Mouse (Mus musculus): Measurements from ENCODE around the gene Larp1. TPM values are rescaled to one million over a fixed set of nuclear protein-coding genes. Genes with fewer than 3 reads are reported as not detected.
"Not testable (repeated sequence)": the region's sequence is repeated elsewhere in the genome, so short reads cannot be mapped to it uniquely, and the experiment has no call there.

The Larp1 gene
- total and polyA plus RNA-seq, 3 experiments = 73.9 to 2,325 (median 201) TPM

DNA sequence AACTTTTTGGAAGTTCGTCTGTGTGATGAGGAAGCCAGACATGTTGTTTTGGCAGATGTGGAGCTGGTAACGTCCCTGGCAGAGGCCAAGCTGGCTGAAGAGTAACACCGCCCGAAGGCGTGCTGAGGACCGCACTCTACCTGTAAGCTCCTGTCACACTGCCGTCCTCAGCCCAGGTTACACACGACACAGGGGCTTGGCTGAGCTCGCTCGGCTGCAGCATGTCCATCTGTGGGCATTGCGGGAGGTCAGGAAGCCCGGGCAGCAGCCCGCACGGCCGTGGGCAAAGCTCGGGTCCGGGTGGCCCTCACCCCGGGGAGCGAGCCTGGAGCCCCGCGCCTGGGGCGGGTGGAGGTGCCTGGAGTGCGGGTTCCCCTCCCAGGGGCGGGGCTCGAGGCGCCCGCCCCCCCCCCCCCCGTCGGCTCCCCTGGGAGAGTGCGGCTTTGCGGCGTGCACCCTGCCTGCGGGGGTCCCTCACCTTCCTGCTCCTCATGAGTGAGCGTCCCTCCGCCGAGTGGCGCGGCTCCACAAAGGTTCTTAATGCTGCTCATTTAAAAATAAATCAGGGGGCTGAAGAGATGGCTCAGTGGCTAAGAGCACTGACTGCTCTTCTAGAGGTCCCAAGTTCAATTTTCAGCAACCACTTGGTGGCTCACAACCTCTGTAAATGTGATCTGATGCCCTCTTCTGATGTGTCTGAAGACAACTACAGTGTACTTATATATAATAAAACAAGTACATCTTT lies 88.9 kb downstream of the Larp1 start:
- Histone ChIP-seq H3K36me3 (ENCODE audit: control insufficient read depth in 1 of 2, insufficient read depth in 2 of 2, low read length in 2 of 2) (peaks cover 0 to 13% of the 10 kb centered on the region in 2 experiments; a peak in 2 of 4 replicates), H3K4me1 (ENCODE audit: control insufficient read depth in 1 of 2, insufficient read depth in 2 of 2, low read length in 2 of 2) (peaks cover 12 to 15% of the 10 kb centered on the region in 2 experiments), H3K27me3 (ENCODE audit: control insufficient read depth in 1 of 2, insufficient read depth in 2 of 2, low read length in 2 of 2) (no peaks in the 10 kb centered on the region), H3K9ac (ENCODE audit: control insufficient read depth, low read depth, low read length, poor library complexity, severe bottlenecking) (no peak overlapping the region), H3K9me3 (replicated peaks; ENCODE audit: insufficient read depth, low read length) (no peaks in the 10 kb centered on the region), H3K4me3 (ENCODE audit: control insufficient read depth in 1 of 2, insufficient read depth in 1 of 2, low read depth in 2 of 2, low read length in 2 of 2) (no peak overlapping the region), H3K27ac (ENCODE audit: control insufficient read depth, low read depth, low read length) (no peak overlapping the region), H3K79me2 (ENCODE audit: control insufficient read depth, insufficient read depth, low read length, poor library complexity) (peaks cover 2% of the 10 kb centered on the region)
- TF ChIP-seq MYB (IDR thresholded peaks at IDR 0.05; ENCODE audit: low read depth, low read length) (no peak), ETS1 (IDR thresholded peaks at IDR 0.05; ENCODE audit: low read depth, low read length) (no peak), MAZ (IDR thresholded peaks at IDR 0.05; ENCODE audit: low read depth, low read length) (no peak), ZNF384 (IDR thresholded peaks at IDR 0.05; ENCODE audit: low read depth, low read length) (no peak), CHD2 (IDR thresholded peaks at IDR 0.05; ENCODE audit: low read length) (no peak), SIN3A (IDR thresholded peaks at IDR 0.05; ENCODE audit: low read length) (no peak)
- no peak for DNase-seq (ENCODE audit: low read depth, low spot score)

DNA sequence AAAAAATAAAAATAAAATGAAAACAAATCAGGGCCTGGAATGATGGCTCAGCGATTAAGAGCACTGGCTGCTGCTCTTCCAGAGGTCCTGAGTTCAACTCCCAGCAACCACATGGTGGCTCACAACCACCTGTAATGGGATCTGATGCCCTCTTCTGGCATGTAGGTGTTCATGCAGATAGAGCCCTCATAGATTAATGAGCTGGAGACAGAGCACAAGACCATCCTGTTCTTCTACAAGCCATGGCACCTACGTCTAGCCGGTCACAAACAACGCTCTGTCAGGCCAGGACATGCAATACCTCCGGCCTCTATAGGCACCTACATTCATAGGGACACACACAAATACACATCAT lies 89.5 kb downstream of the Larp1 start:
- H3K27ac ChIP-seq (ENCODE audit: control insufficient read depth, low read depth, low read length); H3K27me3 ChIP-seq (ENCODE audit: control insufficient read depth in 1 of 2, insufficient read depth in 2 of 2, low read length in 2 of 2); H3K9ac ChIP-seq (ENCODE audit: control insufficient read depth, low read depth, low read length, poor library complexity, severe bottlenecking); H3K4me3 ChIP-seq (ENCODE audit: control insufficient read depth in 1 of 2, insufficient read depth in 1 of 2, low read depth in 2 of 2, low read length in 2 of 2); H3K79me2 ChIP-seq (ENCODE audit: control insufficient read depth, insufficient read depth, low read length, poor library complexity); H3K9me3 ChIP-seq (replicated peaks; ENCODE audit: insufficient read depth, low read length): not testable (repeated sequence)
- peak; percentile 49 for TF ChIP-seq SMC3 (IDR thresholded peaks at IDR 0.05; ENCODE audit: low read depth, low read length)
- TF ChIP-seq RAD21 (IDR thresholded peaks at IDR 0.05; ENCODE audit: low read depth, low read length) = peak; percentile 29
- peak; percentile 22 to 57 (median 30); a peak in 4 of 6 replicates for TF ChIP-seq CTCF (IDR thresholded peaks at IDR 0.05 in 2 of 3, conservative IDR thresholded peaks at IDR 0.05 in 1 of 3; ENCODE audit: control insufficient read depth in 1 of 3, insufficient read depth in 1 of 3, low read depth in 2 of 3, low read length in 3 of 3, poor library complexity in 1 of 3, severe bottlenecking in 1 of 3)
- peaks cover 12 to 16% of the 10 kb centered on the region in 2 experiments for H3K4me1 ChIP-seq (ENCODE audit: control insufficient read depth in 1 of 2, insufficient read depth in 2 of 2, low read length in 2 of 2)
- DNase-seq (ENCODE audit: low read depth, low spot score) = peak; percentile 49
- peaks cover 0 to 13% of the 10 kb centered on the region in 2 experiments; a peak in 2 of 4 replicates for H3K36me3 ChIP-seq (ENCODE audit: control insufficient read depth in 1 of 2, insufficient read depth in 2 of 2, low read length in 2 of 2)

DNA sequence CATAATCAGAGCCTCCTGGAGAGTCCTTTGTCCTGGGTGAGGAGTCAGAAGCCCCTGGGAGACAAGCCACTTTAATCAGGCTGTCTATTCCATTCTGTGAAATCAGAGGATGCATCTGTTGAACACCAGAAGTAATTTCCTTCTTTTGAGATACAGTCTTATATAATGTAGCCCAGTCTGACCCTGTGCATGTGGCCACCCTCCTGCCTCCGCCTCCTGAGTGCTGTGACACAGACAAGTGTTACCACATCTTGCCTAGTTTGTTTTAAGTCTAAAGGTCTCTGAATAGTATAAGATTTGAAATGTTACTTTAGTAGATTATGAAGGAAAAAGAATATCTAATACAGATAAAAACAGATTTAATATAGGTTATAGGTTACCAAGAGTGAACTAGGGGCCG lies 91.1 kb downstream of the Larp1 start:
- peaks cover 21% of the 10 kb centered on the region for H3K79me2 ChIP-seq (ENCODE audit: control insufficient read depth, insufficient read depth, low read length, poor library complexity)
- H3K27ac ChIP-seq (ENCODE audit: control insufficient read depth, low read depth, low read length) = no peak overlapping the region
- peaks cover 0 to 10% of the 10 kb centered on the region in 2 experiments; a peak in 2 of 4 replicates for H3K36me3 ChIP-seq (ENCODE audit: control insufficient read depth in 1 of 2, insufficient read depth in 2 of 2, low read length in 2 of 2)
- H3K4me1 ChIP-seq (ENCODE audit: control insufficient read depth in 1 of 2, insufficient read depth in 2 of 2, low read length in 2 of 2) = peaks cover 9 to 11% of the 10 kb centered on the region in 2 experiments
- no peak overlapping the region for H3K4me3 ChIP-seq (ENCODE audit: control insufficient read depth in 1 of 2, insufficient read depth in 1 of 2, low read depth in 2 of 2, low read length in 2 of 2)
- no peak overlapping the region for H3K9ac ChIP-seq (ENCODE audit: control insufficient read depth, low read depth, low read length, poor library complexity, severe bottlenecking)
- TF ChIP-seq NELFE (IDR thresholded peaks at IDR 0.05; ENCODE audit: low read depth, low read length) = no peak
- TF ChIP-seq GATA1 (IDR thresholded peaks at IDR 0.05; ENCODE audit: low read depth, low read length) = peak; percentile 48; the same call in 1 of the 2 replicates
- TF ChIP-seq MYB (IDR thresholded peaks at IDR 0.05; ENCODE audit: low read depth, low read length) = no peak
- TF ChIP-seq TAL1 (IDR thresholded peaks at IDR 0.05; ENCODE audit: low read length) = peak; percentile 50; the same call in 1 of the 2 replicates
- peak; percentile 22; the same call in 1 of the 2 replicates for TF ChIP-seq TCF12 (IDR thresholded peaks at IDR 0.05; ENCODE audit: low read depth, low read length)
- TF ChIP-seq SMC3 (IDR thresholded peaks at IDR 0.05; ENCODE audit: low read depth, low read length) = no peak
- no peak for TF ChIP-seq ZC3H11A (IDR thresholded peaks at IDR 0.05; ENCODE audit: low read depth, low read length)
- TF ChIP-seq MAZ (IDR thresholded peaks at IDR 0.05; ENCODE audit: low read depth, low read length) = no peak
- no peak for TF ChIP-seq ETS1 (IDR thresholded peaks at IDR 0.05; ENCODE audit: low read depth, low read length)
- no peak for TF ChIP-seq MAX (IDR thresholded peaks at IDR 0.05; ENCODE audit: low read length)
- H3K9me3 ChIP-seq (replicated peaks; ENCODE audit: insufficient read depth, low read length) = no peaks in the 10 kb centered on the region
- H3K27me3 ChIP-seq (ENCODE audit: control insufficient read depth in 1 of 2, insufficient read depth in 2 of 2, low read length in 2 of 2) = no peaks in the 10 kb centered on the region
- DNase-seq (ENCODE audit: low read depth, low spot score) = peak; percentile 56
